Mouse (Mus musculus) heart, embryonic 13.5 days (tissue): Measurements from ENCODE around the gene Stk35. TPM values are rescaled to one million over a fixed set of nuclear protein-coding genes. Genes with fewer than 3 reads are reported as not detected.
A peak's percentile ranks its signal among the peaks of the same experiment; 100 is the strongest.

Experiments
- ATAC-seq: fragments of 200-750 bp; cut with Nextera tagmentation; 2 replicates; pipeline ENCODE4 v1.8.0; 2017; ENCODE audit warnings: moderate TSS enrichment; ENCODE audit not compliant: insufficient number of reproducible peaks, low FRiP score, low TSS enrichment; ENCODE audit errors: extremely low read depth
- H3K27ac ChIP-seq: fragments of 300-500 bp; sonication (generic); replicated peaks from 2 replicates; pipeline ENCODE4 v1.5.1; 2015; ENCODE audit warnings: moderate library complexity, mild to moderate bottlenecking, inconsistent platforms
- H3K27me3 ChIP-seq: fragments of 300-500 bp; sonication (generic); replicated peaks from 2 replicates; pipeline ENCODE4 v1.6.1; 2015; ENCODE audit warnings: mild to moderate bottlenecking, inconsistent platforms
- H3K36me3 ChIP-seq: fragments of 300-500 bp; sonication (generic); 2 replicates; pipeline ENCODE4 v1.6.1; 2015; ENCODE audit warnings: mild to moderate bottlenecking, inconsistent platforms
- H3K4me1 ChIP-seq: fragments of 300-500 bp; sonication (generic); 2 replicates; pipeline ENCODE4 v1.6.1; 2015; ENCODE audit warnings: inconsistent platforms
- H3K4me2 ChIP-seq: fragments of 300-500 bp; sonication (generic); 2 replicates; pipeline ENCODE4 v1.6.1; 2015; ENCODE audit warnings: inconsistent platforms, mild to moderate bottlenecking, moderate library complexity
- H3K4me3 ChIP-seq: fragments of 300-500 bp; sonication (generic); 2 replicates; pipeline ENCODE4 v1.5.1; 2015; ENCODE audit warnings: moderate library complexity, mild to moderate bottlenecking, inconsistent platforms
- H3K9ac ChIP-seq: fragments of 300-500 bp; sonication (generic); 2 replicates; pipeline ENCODE4 v1.6.1; 2015; ENCODE audit warnings: inconsistent platforms, mild to moderate bottlenecking, moderate library complexity
- H3K9me3 ChIP-seq: fragments of 300-500 bp; sonication (generic); 2 replicates; pipeline ENCODE4 v1.6.1; 2016; ENCODE audit warnings: inconsistent platforms
- WGBS: fragments of 180-500 bp; shearing (Covaris S2); methylation state at CpG from one replicate; pipeline ENCODE4 v1.1.7; 2015; ENCODE audit warnings: mixed read lengths; 5-methylcytosine and 5-hydroxymethylcytosine counted together
- polyA plus RNA-seq: library from polyadenylated mRNA; unstranded; fragments of >200 nt; fragmentation: Nextera tagmentation; extraction: Ambion mirVana; gene quantifications from 2 replicates; pipeline ENCODE4 v1.2.1, GENCODE M21; 2015

Gene Stk35
- polyA plus RNA-seq, 1 experiment from 2014 or later, result 6.1 TPM

- H3K36me3 ChIP-seq, result peaks cover 48% of the 10 kb centered on the region
- no peak overlapping the region for H3K4me3 ChIP-seq
- H3K4me1 ChIP-seq, result peaks cover 95% of the 10 kb centered on the region
- no peak for ATAC-seq
- H3K9ac ChIP-seq, result no peak overlapping the region
- H3K27me3 ChIP-seq, result no peaks in the 10 kb centered on the region
- WGBS, result 66% methylated on average over 5 of the region's 5 CpGs
- H3K4me2 ChIP-seq, result no peak overlapping the region
- peak overlapping the region; percentile 81 for H3K27ac ChIP-seq
- H3K9me3 ChIP-seq, result no peaks in the 10 kb centered on the region
Measured at GRCm38 (mm10) chr2:129817603-129818257, 17.4 kb downstream of the Stk35 start.

- H3K36me3 ChIP-seq, result peaks cover 40% of the 10 kb centered on the region
- peak overlapping the region; percentile 81 for H3K27ac ChIP-seq
- H3K9ac ChIP-seq, result no peak overlapping the region
- ATAC-seq, result no peak
- no peaks in the 10 kb centered on the region for H3K27me3 ChIP-seq
- H3K9me3 ChIP-seq, result no peaks in the 10 kb centered on the region
- H3K4me3 ChIP-seq, result no peak overlapping the region
- H3K4me1 ChIP-seq, result peaks cover 94% of the 10 kb centered on the region
- 0 out of 2 replicates have a peak overlapping the region, but pooled peaks have one; percentile 8 for H3K4me2 ChIP-seq
- WGBS, result 33% methylated on average over 2 of the region's 2 CpGs
Measured at GRCm38 (mm10) chr2:129818868-129819267, 18.6 kb downstream of the Stk35 start.

GRCm38 (mm10) chr2:129819531-129819930 is 19.2 kb downstream of the Stk35 start:
- WGBS, result 59% methylated on average over 2 of the region's 2 CpGs
- no peak for ATAC-seq
- Histone ChIP-seq H3K27ac (peak overlapping the region; percentile 81), H3K36me3 (peaks cover 37% of the 10 kb centered on the region), H3K9me3 (no peaks in the 10 kb centered on the region), H3K4me3 (no peak overlapping the region), H3K9ac (no peak overlapping the region; the same call in 1 of the 2 replicates), H3K4me1 (peaks cover 90% of the 10 kb centered on the region), H3K27me3 (no peaks in the 10 kb centered on the region), H3K4me2 (no peak overlapping the region)

GRCm38 (mm10) chr2:129819951-129820350 is 19.6 kb downstream of the Stk35 start:
- peak overlapping the region; percentile 81; the same call in 1 of the 2 replicates for H3K27ac ChIP-seq
- H3K4me2 ChIP-seq, result no peak overlapping the region
- H3K4me1 ChIP-seq, result peaks cover 86% of the 10 kb centered on the region

GRCm38 (mm10) chr2:129821021-129821420 is 20.7 kb downstream of the Stk35 start:
- Histone ChIP-seq H3K9ac (no peak overlapping the region), H3K36me3 (peaks cover 31% of the 10 kb centered on the region), H3K27ac (no peak overlapping the region), H3K27me3 (no peaks in the 10 kb centered on the region), H3K4me1 (peaks cover 77% of the 10 kb centered on the region), H3K4me2 (no peak overlapping the region), H3K4me3 (no peak overlapping the region), H3K9me3 (no peaks in the 10 kb centered on the region)
- 58% methylated on average over 8 of the region's 8 CpGs for WGBS
- ATAC-seq, result no peak

More at GRCm38 (mm10) chr2:129819951-129820350, 19.6 kb downstream of the Stk35 start:
- Histone ChIP-seq H3K9ac (no peak overlapping the region), H3K36me3 (peaks cover 35% of the 10 kb centered on the region), H3K27me3 (no peaks in the 10 kb centered on the region), H3K9me3 (no peaks in the 10 kb centered on the region), H3K4me3 (no peak overlapping the region)
- no peak for ATAC-seq
- 73% methylated on average over 1 of the region's 1 CpGs for WGBS

GRCm38 (mm10) chr2:129821568-129821967 is 21.3 kb downstream of the Stk35 start:
- H3K4me2 ChIP-seq, result no peak overlapping the region
- no peak overlapping the region for H3K27ac ChIP-seq
- no peak for ATAC-seq
- no peak overlapping the region for H3K4me3 ChIP-seq
- no peaks in the 10 kb centered on the region for H3K27me3 ChIP-seq
- H3K36me3 ChIP-seq, result peaks cover 27% of the 10 kb centered on the region
- no peak overlapping the region for H3K9ac ChIP-seq
- 80% methylated on average over 5 of the region's 5 CpGs for WGBS
- peaks cover 77% of the 10 kb centered on the region for H3K4me1 ChIP-seq
- H3K9me3 ChIP-seq, result no peaks in the 10 kb centered on the region

GRCm38 (mm10) chr2:129823310-129823709 is 23.0 kb downstream of the Stk35 start:
- Histone ChIP-seq H3K4me1 (peaks cover 62% of the 10 kb centered on the region), H3K27ac (peak overlapping the region; percentile 33; the same call in 1 of the 2 replicates), H3K36me3 (peaks cover 34% of the 10 kb centered on the region), H3K4me3 (no peak overlapping the region), H3K9ac (no peak overlapping the region), H3K4me2 (no peak overlapping the region), H3K9me3 (no peaks in the 10 kb centered on the region), H3K27me3 (no peaks in the 10 kb centered on the region)
- 95% methylated on average over 2 of the region's 2 CpGs for WGBS
- no peak for ATAC-seq

- H3K4me1 ChIP-seq, result peaks cover 57% of the 10 kb centered on the region
- H3K4me3 ChIP-seq, result no peak overlapping the region
- H3K36me3 ChIP-seq, result peaks cover 41% of the 10 kb centered on the region
- H3K9me3 ChIP-seq, result no peaks in the 10 kb centered on the region
- H3K9ac ChIP-seq, result no peak overlapping the region
- no peaks in the 10 kb centered on the region for H3K27me3 ChIP-seq
- H3K4me2 ChIP-seq, result no peak overlapping the region
- 88% methylated on average over 6 of the region's 6 CpGs for WGBS
- no peak overlapping the region for H3K27ac ChIP-seq
- ATAC-seq, result no peak
Measured at GRCm38 (mm10) chr2:129824254-129824653, 23.9 kb downstream of the Stk35 start.

GRCm38 (mm10) chr2:129826141-129826540 is 25.8 kb downstream of the Stk35 start:
- Histone ChIP-seq H3K9ac (no peak overlapping the region), H3K27me3 (no peaks in the 10 kb centered on the region), H3K36me3 (peaks cover 49% of the 10 kb centered on the region), H3K4me1 (peaks cover 44% of the 10 kb centered on the region), H3K4me2 (no peak overlapping the region), H3K4me3 (no peak overlapping the region), H3K27ac (no peak overlapping the region), H3K9me3 (no peaks in the 10 kb centered on the region)
- 94% methylated on average over 3 of the region's 3 CpGs for WGBS
- no peak for ATAC-seq

- Histone ChIP-seq H3K4me3 (no peak overlapping the region), H3K36me3 (peaks cover 39% of the 10 kb centered on the region), H3K4me2 (no peak overlapping the region), H3K9me3 (no peaks in the 10 kb centered on the region), H3K27ac (no peak overlapping the region), H3K27me3 (no peaks in the 10 kb centered on the region), H3K9ac (no peak overlapping the region), H3K4me1 (peaks cover 15% of the 10 kb centered on the region)
- ATAC-seq, result no peak
- WGBS, result 78% methylated on average over 4 of the region's 4 CpGs
Measured at GRCm38 (mm10) chr2:129832993-129833392, 32.7 kb downstream of the Stk35 start.

GRCm38 (mm10) chr2:129834221-129834620 is 33.9 kb downstream of the Stk35 start:
- Histone ChIP-seq H3K36me3 (peaks cover 26% of the 10 kb centered on the region), H3K27me3 (no peaks in the 10 kb centered on the region), H3K4me2 (no peak overlapping the region), H3K4me3 (no peak overlapping the region), H3K27ac (no peak overlapping the region), H3K9ac (no peak overlapping the region), H3K4me1 (peaks cover 11% of the 10 kb centered on the region), H3K9me3 (no peaks in the 10 kb centered on the region)
- WGBS, result 64% methylated on average over 1 of the region's 1 CpGs
- ATAC-seq, result no peak

GRCm38 (mm10) chr2:129834881-129835280 is 34.6 kb downstream of the Stk35 start:
- 79% methylated on average over 6 of the region's 6 CpGs for WGBS
- no peaks in the 10 kb centered on the region for H3K9me3 ChIP-seq

More at GRCm38 (mm10) chr2:129834881-129835280, 34.6 kb downstream of the Stk35 start:
- Histone ChIP-seq H3K4me2 (no peak overlapping the region), H3K4me1 (peaks cover 4% of the 10 kb centered on the region; the same call in 1 of the 2 replicates), H3K36me3 (peaks cover 20% of the 10 kb centered on the region), H3K4me3 (no peak overlapping the region), H3K27me3 (no peaks in the 10 kb centered on the region), H3K9ac (no peak overlapping the region), H3K27ac (no peak overlapping the region)
- no peak for ATAC-seq
